In genomic region chr16:31422000-31422399, GRCm38 (mm10) we compare ENCODE assay signal across 8 mouse cellular contexts. TPM values are rescaled to one million over a fixed set of nuclear protein-coding genes. Genes with fewer than 3 reads are reported as not detected.
DNase-seq lines count a peak whose midpoint lies in the region; ATAC-seq and TF ChIP-seq lines count a peak whose summit lies in the region.

TSS of gene Bdh1 (plus strand) at chr16:31422280.

- H3K36me3 ChIP-seq in midbrain, embryonic 15.5 days (replicated peaks): no peaks in the 10 kb centered on the region

- TF ChIP-seq CTCF in left cerebral cortex, adult 2 months (IDR thresholded peaks at IDR 0.05): no peak

- H3K4me1 ChIP-seq in midbrain, embryonic 15.5 days: no peaks in the 10 kb centered on the region

- no peak within 1 kb of the TSS for H3K9ac ChIP-seq in midbrain, embryonic 15.5 days

- 69% methylated on average over 9 of the region's 9 CpGs for WGBS in midbrain, embryonic 15.5 days

- DNase-seq in adrenal gland, postnatal 10 days: no peak
- no peak for DNase-seq in adrenal gland, adult 18-20 months (ENCODE audit: low spot score in 2 of 2)
- DNase-seq in left cerebral cortex, adult 2 months (ENCODE audit: extremely low spot score in 1 of 2, low spot score in 2 of 2): no peak
- no peak for DNase-seq in left cerebral cortex, adult 11 months (ENCODE audit: low spot score)
- no peak for DNase-seq in layer of hippocampus, postnatal 14 days (ENCODE audit: low spot score in 2 of 2)
- DNase-seq in frontal cortex, postnatal 25 days (ENCODE audit: low spot score in 2 of 2): no peak

- H3K27ac ChIP-seq in left cerebral cortex, adult 2 months: no peak within 1 kb of the TSS
- no peak within 1 kb of the TSS for H3K27ac ChIP-seq in midbrain, embryonic 15.5 days

- H3K9me3 ChIP-seq in midbrain, embryonic 15.5 days: no peaks in the 10 kb centered on the region

- no peak within 1 kb of the TSS for H3K4me3 ChIP-seq in left cerebral cortex, adult 2 months
- H3K4me3 ChIP-seq in midbrain, embryonic 15.5 days: no peak within 1 kb of the TSS

- no peak for ATAC-seq in midbrain, embryonic 15.5 days (replicated peaks)
- ATAC-seq in monocyte, adult 5-6 weeks (replicated peaks; ENCODE audit: insufficient number of reproducible peaks, low FRiP score, low TSS enrichment, poor library complexity, severe bottlenecking): no peak

- H3K4me2 ChIP-seq in midbrain, embryonic 15.5 days: no peak within 1 kb of the TSS

- intact Hi-C loops in left cerebral cortex, adult 2 months (cut with DNase I): no loop called here

- peaks cover 7% of the 10 kb centered on the region for H3K27me3 ChIP-seq in midbrain, embryonic 15.5 days (replicated peaks)

RNA-seq across cellular contexts. Expression of gene Bdh1, which starts in this region (rescaled TPM):
- total RNA-seq in adrenal gland, postnatal 10 days (2021): 100 to 1,000 TPM in 1 of 2 experiments, 10 to 100 TPM in 1; 68.1 to 165 TPM
- 10 to 100 TPM in 1 of 2 experiments, 1 to 10 TPM in 1; 5.0 to 23.1 TPM for total RNA-seq in adrenal gland, adult 18-20 months (2021)
- total RNA-seq in left cerebral cortex, adult 2 months (2021): 100 to 1,000 TPM; 108 TPM
- 100 to 1,000 TPM; 206 to 224 TPM for total RNA-seq in layer of hippocampus, postnatal 14 days (2021)
- 105 and 113 TPM in 2 replicates for polyA plus RNA-seq in midbrain, embryonic 15.5 days (2015; fragmentation: Nextera tagmentation; extraction: Ambion mirVana)
- 0.68 to 3.1 TPM (median 1.2 TPM) in 3 replicates for total RNA-seq in monocyte, adult 5-6 weeks (2017)
